Mouse (Mus musculus): Measurements from ENCODE around the gene Tmem269. TPM values are rescaled to one million over a fixed set of nuclear protein-coding genes. Genes with fewer than 3 reads are reported as not detected.

Gene Tmem269
- total RNA-seq, 2 experiments from 2014 or later = not detected

Other genes with a start within 250 kb of the Tmem269 start
- gene Slc2a1, start 109.5 kb downstream of the Tmem269 start, total RNA-seq (2021) = 1 to 10 TPM; 7.3 to 8.0 TPM
- gene Zfp691, start 44.0 kb downstream of the Tmem269 start, total RNA-seq (2021) = 10 to 100 TPM; 21.4 to 25.0 TPM
- gene Ermap, start 28.2 kb downstream of the Tmem269 start, total RNA-seq (2021) = under 1 TPM; 0.05 to 0.25 TPM
- 10 to 100 TPM; 15.3 to 19.0 TPM for gene Svbp, start 22.9 kb downstream of the Tmem269 start, total RNA-seq (2021)
- gene AU022252, start 14.5 kb upstream of the Tmem269 start, total RNA-seq (2021) = 10 to 100 TPM; 21.5 to 23.5 TPM
- 10 to 100 TPM; 15.0 to 15.7 TPM for gene P3h1, start 14.7 kb upstream of the Tmem269 start, total RNA-seq (2021)
- gene Cldn19, start 37.2 kb upstream of the Tmem269 start, total RNA-seq (2021) = under 1 TPM in 1 of 2 experiments, not detected in 1; 0.06 TPM
- 100 to 1,000 TPM; 786 to 800 TPM for gene Ybx1, start 76.4 kb upstream of the Tmem269 start, total RNA-seq (2021)
- gene Ppih, start 102.3 kb upstream of the Tmem269 start, total RNA-seq (2021) = 10 to 100 TPM; 10.3 to 11.1 TPM
- gene Ccdc30, start 197.3 kb upstream of the Tmem269 start, total RNA-seq (2021) = under 1 TPM in 1 of 2 experiments, not detected in 1; 0.34 TPM
- gene Ppcs, start 204.2 kb upstream of the Tmem269 start, total RNA-seq (2021) = 1 to 10 TPM; 8.9 TPM
- gene Zmynd12, start 204.6 kb upstream of the Tmem269 start, total RNA-seq (2021) = not detected

Data from heart, postnatal 25 days (tissue).